Mouse (Mus musculus) forebrain, embryonic 13.5 days (tissue): ENCODE data around the gene Tmem43. TPM values are rescaled to one million over a fixed set of nuclear protein-coding genes. Genes with fewer than 3 reads are reported as not detected.
A peak's percentile ranks its signal among the peaks of the same experiment; 100 is the strongest.

Experiments
- ATAC-seq: fragments of 200-750 bp; cut with Nextera tagmentation; 2 replicates; pipeline ENCODE4 v1.8.0; 2017
- H3K27ac ChIP-seq: fragments of 300-500 bp; sonication (generic); 2 replicates; pipeline ENCODE4 v1.5.1; 2015; ENCODE audit warnings: inconsistent platforms, mild to moderate bottlenecking, moderate library complexity
- H3K27me3 ChIP-seq: fragments of 300-500 bp; sonication (generic); 2 replicates; pipeline ENCODE4 v1.6.1; 2015; ENCODE audit warnings: mild to moderate bottlenecking, inconsistent platforms
- H3K36me3 ChIP-seq: fragments of 300-500 bp; sonication (generic); 2 replicates; pipeline ENCODE4 v1.6.1; 2015; ENCODE audit warnings: mild to moderate bottlenecking, inconsistent platforms; ENCODE audit not compliant: poor library complexity, severe bottlenecking
- H3K4me1 ChIP-seq: fragments of 300-500 bp; sonication (generic); 2 replicates; pipeline ENCODE4 v1.6.1; 2015; ENCODE audit warnings: inconsistent platforms
- H3K4me2 ChIP-seq: fragments of 300-500 bp; sonication (generic); 2 replicates; pipeline ENCODE4 v1.6.1; 2015; ENCODE audit warnings: inconsistent platforms, mild to moderate bottlenecking, moderate library complexity
- H3K4me3 ChIP-seq: fragments of 300-500 bp; sonication (generic); 2 replicates; pipeline ENCODE4 v1.5.1; 2015; ENCODE audit warnings: mild to moderate bottlenecking, inconsistent platforms
- H3K9ac ChIP-seq: fragments of 300-500 bp; sonication (generic); 2 replicates; pipeline ENCODE4 v1.6.1; 2015; ENCODE audit warnings: mild to moderate bottlenecking, inconsistent platforms
- H3K9me3 ChIP-seq: fragments of 300-500 bp; sonication (generic); replicated peaks from 2 replicates; pipeline ENCODE4 v1.6.1; 2016; ENCODE audit warnings: inconsistent platforms
- WGBS: fragments of 180-500 bp; shearing (Covaris S2); methylation state at CpG from one replicate; pipeline ENCODE4 v1.1.7; 2015; 5-methylcytosine and 5-hydroxymethylcytosine counted together
- polyA plus RNA-seq: library from polyadenylated mRNA; unstranded; fragments of >200 nt; fragmentation: Nextera tagmentation; extraction: Ambion mirVana; gene quantifications from 2 replicates; pipeline ENCODE4 v1.2.1, GENCODE M21; 2015

Gene Tmem43
- 48.3 and 56.8 TPM in 2 replicates for polyA plus RNA-seq

GRCm38 (mm10) chr6:91472868-91473804 lies at the start of gene Tmem43, which contains the start of gene Chchd4:
Gene Tmem43, plus strand, starts transcription at chr6:91473703.
Gene Chchd4, minus strand, starts transcription at chr6:91473546.
- H3K4me1 ChIP-seq = peaks cover 33% of the 10 kb centered on the region
- no peaks in the 10 kb centered on the region for H3K27me3 ChIP-seq
- H3K4me3 ChIP-seq = peak within 1 kb of the TSS; percentile 82
- under 1% methylated on average over 74 of the region's 74 CpGs for WGBS
- peak within 1 kb of the TSS; percentile 81 for H3K9ac ChIP-seq
- peak within 1 kb of the TSS; percentile 51 for H3K27ac ChIP-seq
- H3K4me2 ChIP-seq = peak within 1 kb of the TSS; percentile 86
- H3K36me3 ChIP-seq = peaks cover 32% of the 10 kb centered on the region
- peak; percentile 96 for ATAC-seq
- no peaks in the 10 kb centered on the region for H3K9me3 ChIP-seq

GRCm38 (mm10) chr6:91424151-91424550 lies 49.4 kb upstream of the Tmem43 start:
- Histone ChIP-seq H3K9me3 (no peaks in the 10 kb centered on the region), H3K4me1 (no peaks in the 10 kb centered on the region), H3K27me3 (peaks cover 15% of the 10 kb centered on the region), H3K27ac (no peak overlapping the region), H3K36me3 (no peaks in the 10 kb centered on the region), H3K9ac (no peak overlapping the region), H3K4me3 (no peak overlapping the region), H3K4me2 (no peak overlapping the region)
- no peak for ATAC-seq
- 49% methylated on average over 4 of the region's 4 CpGs for WGBS

- H3K36me3 ChIP-seq = no peaks in the 10 kb centered on the region
- H3K4me2 ChIP-seq = peak overlapping the region; percentile 83
- WGBS = 2% methylated on average over 30 of the region's 30 CpGs
- peak overlapping the region; percentile 32; the same call in 1 of the 2 replicates for H3K27ac ChIP-seq
- ATAC-seq = peak; percentile 97
- peak overlapping the region; percentile 71 for H3K9ac ChIP-seq
- H3K4me1 ChIP-seq = peaks cover 8% of the 10 kb centered on the region
- H3K4me3 ChIP-seq = peak overlapping the region; percentile 58
- peaks cover 26% of the 10 kb centered on the region for H3K27me3 ChIP-seq
- H3K9me3 ChIP-seq = no peaks in the 10 kb centered on the region
Observed at GRCm38 (mm10) chr6:91440474-91441144, 32.9 kb upstream of the Tmem43 start.

- ATAC-seq = peak; percentile 58
- 4% methylated on average over 19 of the region's 19 CpGs for WGBS
- peaks cover 8% of the 10 kb centered on the region for H3K4me1 ChIP-seq
- H3K9me3 ChIP-seq = no peaks in the 10 kb centered on the region
- no peaks in the 10 kb centered on the region for H3K36me3 ChIP-seq
- peak overlapping the region; percentile 83 for H3K4me2 ChIP-seq
- peaks cover 20% of the 10 kb centered on the region for H3K27me3 ChIP-seq
- H3K9ac ChIP-seq = peak overlapping the region; percentile 71
- H3K4me3 ChIP-seq = peak overlapping the region; percentile 58
- H3K27ac ChIP-seq = peak overlapping the region; percentile 32; the same call in 1 of the 2 replicates
Observed at GRCm38 (mm10) chr6:91441145-91441662, 32.3 kb upstream of the Tmem43 start.

GRCm38 (mm10) chr6:91445316-91445715 lies 28.2 kb upstream of the Tmem43 start:
- no peak overlapping the region for H3K4me3 ChIP-seq
- 76% methylated on average over 3 of the region's 3 CpGs for WGBS
- no peak overlapping the region for H3K9ac ChIP-seq
- H3K4me2 ChIP-seq = no peak overlapping the region
- peaks cover 7% of the 10 kb centered on the region; the same call in 1 of the 2 replicates for H3K27me3 ChIP-seq
- peaks cover 7% of the 10 kb centered on the region for H3K4me1 ChIP-seq
- no peaks in the 10 kb centered on the region for H3K36me3 ChIP-seq
- no peaks in the 10 kb centered on the region for H3K9me3 ChIP-seq
- no peak overlapping the region for H3K27ac ChIP-seq
- no peak for ATAC-seq

GRCm38 (mm10) chr6:91449472-91450225 lies 23.9 kb upstream of the Tmem43 start:
- no peak overlapping the region for H3K4me2 ChIP-seq
- H3K9me3 ChIP-seq = no peaks in the 10 kb centered on the region
- no peak for ATAC-seq
- H3K4me1 ChIP-seq = no peaks in the 10 kb centered on the region
- no peak overlapping the region for H3K9ac ChIP-seq
- WGBS = 54% methylated on average over 3 of the region's 3 CpGs
- H3K36me3 ChIP-seq = no peaks in the 10 kb centered on the region
- no peak overlapping the region for H3K27ac ChIP-seq
- no peak overlapping the region for H3K4me3 ChIP-seq
- H3K27me3 ChIP-seq = peaks cover 7% of the 10 kb centered on the region; the same call in 1 of the 2 replicates

- no peak for ATAC-seq
Observed at GRCm38 (mm10) chr6:91452056-91452455, 21.4 kb upstream of the Tmem43 start.

GRCm38 (mm10) chr6:91454546-91454945 lies 19.0 kb upstream of the Tmem43 start:
- H3K4me3 ChIP-seq = no peak overlapping the region
- no peak for ATAC-seq
- H3K27ac ChIP-seq = no peak overlapping the region
- H3K27me3 ChIP-seq = no peaks in the 10 kb centered on the region
- H3K4me2 ChIP-seq = no peak overlapping the region
- no peaks in the 10 kb centered on the region for H3K9me3 ChIP-seq
- H3K36me3 ChIP-seq = no peaks in the 10 kb centered on the region
- no peaks in the 10 kb centered on the region for H3K4me1 ChIP-seq
- no peak overlapping the region for H3K9ac ChIP-seq
- WGBS = 74% methylated on average over 5 of the region's 5 CpGs

More at GRCm38 (mm10) chr6:91452056-91452455, 21.4 kb upstream of the Tmem43 start:
- Histone ChIP-seq H3K4me3 (no peak overlapping the region), H3K9me3 (no peaks in the 10 kb centered on the region), H3K4me1 (no peaks in the 10 kb centered on the region), H3K27ac (no peak overlapping the region), H3K4me2 (no peak overlapping the region), H3K36me3 (no peaks in the 10 kb centered on the region), H3K9ac (no peak overlapping the region), H3K27me3 (peaks cover 7% of the 10 kb centered on the region; the same call in 1 of the 2 replicates)
- 66% methylated on average over 1 of the region's 1 CpGs for WGBS

GRCm38 (mm10) chr6:91459471-91459870 lies 14.0 kb upstream of the Tmem43 start:
- ATAC-seq = no peak
- H3K4me1 ChIP-seq = no peaks in the 10 kb centered on the region
- H3K9me3 ChIP-seq = no peaks in the 10 kb centered on the region

GRCm38 (mm10) chr6:91465756-91466155 lies 7.7 kb upstream of the Tmem43 start:
- no peak for ATAC-seq
- H3K27me3 ChIP-seq = no peaks in the 10 kb centered on the region
- H3K27ac ChIP-seq = no peak overlapping the region
- no peak overlapping the region for H3K4me2 ChIP-seq
- no peaks in the 10 kb centered on the region for H3K9me3 ChIP-seq
- WGBS = 91% methylated on average over 2 of the region's 2 CpGs
- H3K9ac ChIP-seq = no peak overlapping the region
- H3K4me3 ChIP-seq = no peak overlapping the region
- H3K4me1 ChIP-seq = no peaks in the 10 kb centered on the region
- H3K36me3 ChIP-seq = peaks cover 65% of the 10 kb centered on the region

More at GRCm38 (mm10) chr6:91459471-91459870, 14.0 kb upstream of the Tmem43 start:
- no peak overlapping the region for H3K4me2 ChIP-seq
- no peak overlapping the region for H3K27ac ChIP-seq
- 87% methylated on average over 1 of the region's 1 CpGs for WGBS
- peaks cover 20% of the 10 kb centered on the region for H3K36me3 ChIP-seq
- no peak overlapping the region for H3K4me3 ChIP-seq
- no peaks in the 10 kb centered on the region for H3K27me3 ChIP-seq
- H3K9ac ChIP-seq = no peak overlapping the region

- Histone ChIP-seq H3K27ac (no peak overlapping the region), H3K4me3 (no peak overlapping the region), H3K27me3 (no peaks in the 10 kb centered on the region), H3K4me1 (peaks cover 6% of the 10 kb centered on the region), H3K36me3 (peaks cover 65% of the 10 kb centered on the region), H3K9me3 (no peaks in the 10 kb centered on the region), H3K9ac (no peak overlapping the region), H3K4me2 (no peak overlapping the region)
- ATAC-seq = no peak
- WGBS = 84% methylated on average over 1 of the region's 1 CpGs
Observed at GRCm38 (mm10) chr6:91467106-91467505, 6.4 kb upstream of the Tmem43 start.
